Mouse (Mus musculus) kidney, adult 2 months (tissue): ENCODE data around the gene Adam10. TPM values are rescaled to one million over a fixed set of nuclear protein-coding genes. Genes with fewer than 3 reads are reported as not detected.

ENCODE experiments used
- DNase-seq: peaks from one replicate; pipeline ENCODE4 v3.0.0; 2021
- H3K27ac ChIP-seq: fragments of 200-500 bp; 2 replicates; pipeline ENCODE4 v1.5.1; 2012; ENCODE audit warnings: low read depth, low read length, control low read depth, inconsistent platforms; ENCODE audit not compliant: insufficient read depth
- H3K27me3 ChIP-seq: fragments of 200-500 bp; replicated peaks from 2 replicates; pipeline ENCODE4 v1.6.1; 2012; ENCODE audit warnings: mild to moderate bottlenecking, moderate library complexity, low read length, inconsistent platforms; ENCODE audit not compliant: control insufficient read depth, insufficient read depth
- H3K36me3 ChIP-seq: fragments of 200-500 bp; 2 replicates; pipeline ENCODE4 v1.6.1; 2012; ENCODE audit warnings: mild to moderate bottlenecking, moderate library complexity, low read length, inconsistent platforms; ENCODE audit not compliant: control insufficient read depth, insufficient read depth
- H3K4me1 ChIP-seq: fragments of 200-500 bp; 2 replicates; pipeline ENCODE4 v1.6.1; 2011; ENCODE audit warnings: low read length; ENCODE audit not compliant: control insufficient read depth, insufficient read depth
- H3K4me3 ChIP-seq: fragments of 200-500 bp; 2 replicates; pipeline ENCODE4 v1.5.1; 2011; ENCODE audit warnings: mild to moderate bottlenecking, low read depth, low read length, control low read depth; ENCODE audit not compliant: insufficient read depth
- CTCF ChIP-seq: fragments of 200-500 bp; conservative IDR thresholded peaks from 2 replicates; pipeline ENCODE4 v1.5.1; 2011; ENCODE audit warnings: low read depth, mild to moderate bottlenecking, control low read depth, low read length, moderate library complexity, mixed read lengths; ENCODE audit not compliant: insufficient read depth, insufficient read length
- POLR2A ChIP-seq: fragments of 200-500 bp; IDR thresholded peaks from one replicate; pipeline ENCODE4 v1.6.1; 2011; ENCODE audit warnings: low read depth, low read length, control low read depth
- WGBS: fragments of 180-500 bp; shearing (Covaris S2); methylation state at CpG from one replicate; pipeline ENCODE4 v1.1.7; 2018; 5-methylcytosine and 5-hydroxymethylcytosine counted together
- polyA plus RNA-seq: library from polyadenylated mRNA; depleted of rRNA; stranded (reverse); fragments of >200 nt; gene quantifications from 2 replicates; pipeline ENCODE4 v1.2.3, GENCODE M21; 2012; rRNA removed

Adam10 gene
- 14.5 and 15.3 TPM in 2 replicates for polyA plus RNA-seq

DNA sequence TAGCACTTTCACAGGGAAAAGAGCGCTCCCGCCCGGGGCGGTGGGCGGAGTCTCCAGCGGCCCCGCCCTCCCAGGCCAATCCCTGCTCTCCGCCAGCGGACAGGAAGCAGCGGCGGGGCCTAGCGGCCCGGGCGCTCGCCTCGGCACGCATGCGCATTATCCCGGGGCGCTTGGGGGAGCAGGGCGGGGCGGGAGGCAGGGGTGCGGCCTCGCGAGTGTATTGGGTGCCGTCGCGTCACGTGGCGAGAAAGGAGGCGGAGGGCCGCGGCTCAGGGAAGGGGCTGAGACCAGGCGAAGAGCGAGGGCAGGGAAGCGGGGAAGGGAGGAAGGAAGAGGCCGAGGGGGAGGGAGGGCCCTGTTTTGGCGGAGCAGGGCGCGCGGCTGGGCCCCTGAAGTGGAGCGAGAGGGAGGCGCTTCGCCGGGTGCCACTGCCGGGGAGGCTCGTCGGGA is at the start of gene Adam10:
TSS of gene Adam10 (plus strand) at position 316 of the 450 bp plus-strand sequence.
- peak within 1 kb of the TSS; percentile 83 for H3K27ac ChIP-seq
- peaks cover 5% of the 10 kb centered on the region; the same call in 1 of the 2 replicates for H3K4me1 ChIP-seq
- DNase-seq = peak; percentile 99
- no peaks in the 10 kb centered on the region for H3K36me3 ChIP-seq
- TF ChIP-seq POLR2A = peak; percentile 80
- TF ChIP-seq CTCF = no peak
- H3K4me3 ChIP-seq = peak within 1 kb of the TSS; percentile 83
- H3K27me3 ChIP-seq = no peaks in the 10 kb centered on the region
- WGBS = under 1% methylated on average over 48 of the region's 48 CpGs

DNA sequence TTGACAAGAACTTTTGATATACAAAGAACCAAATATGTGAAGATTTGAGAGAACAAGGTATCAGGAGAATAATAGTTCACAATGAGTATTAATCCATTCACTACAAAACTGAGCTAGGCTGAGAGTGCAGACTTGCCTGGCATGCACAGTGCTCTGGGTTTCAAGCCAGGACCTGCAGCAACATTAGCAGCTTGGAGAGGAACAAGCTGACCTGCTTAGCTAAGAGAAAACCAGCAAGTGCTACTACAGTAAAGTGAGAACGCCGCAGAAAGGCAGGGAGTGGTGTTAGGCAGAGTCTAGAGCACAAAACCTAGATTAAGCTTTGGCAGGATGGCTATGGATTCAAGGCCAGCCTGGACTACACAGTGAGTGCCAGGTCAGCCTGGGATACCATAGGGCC is 49.1 kb upstream of the Adam10 start:
- no peak overlapping the region for H3K27ac ChIP-seq
- DNase-seq = no peak
- H3K4me3 ChIP-seq = no peak overlapping the region
- peaks cover 3% of the 10 kb centered on the region for H3K4me1 ChIP-seq
- TF ChIP-seq CTCF (no peak), POLR2A (no peak)
- WGBS = 76% methylated on average over 2 of the region's 2 CpGs
- H3K36me3 ChIP-seq = peaks cover 5% of the 10 kb centered on the region
- no peaks in the 10 kb centered on the region for H3K27me3 ChIP-seq

DNA sequence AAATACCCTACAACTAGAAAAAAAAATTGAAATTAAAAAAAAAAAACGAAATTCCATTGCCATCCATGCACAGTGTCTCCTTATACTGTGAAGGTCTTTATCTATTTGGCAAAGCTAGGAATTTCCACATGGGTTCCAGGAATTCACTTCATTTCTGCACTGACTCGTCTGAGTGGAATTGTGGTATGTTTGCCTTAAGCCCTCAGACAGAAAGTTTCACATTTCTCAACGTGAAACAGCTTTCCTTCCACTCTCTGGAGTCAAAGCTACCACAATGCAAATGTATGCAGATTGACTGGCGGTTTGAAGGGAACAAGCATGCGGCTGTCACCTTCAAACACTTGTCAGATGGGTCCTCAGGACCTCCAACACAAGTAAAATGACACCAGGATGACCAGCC is 47.1 kb upstream of the Adam10 start:
- Histone ChIP-seq H3K27me3 (no peaks in the 10 kb centered on the region), H3K4me1 (peaks cover 3% of the 10 kb centered on the region), H3K27ac (peak overlapping the region; percentile 60; the same call in 1 of the 2 replicates), H3K4me3 (no peak overlapping the region), H3K36me3 (peaks cover 2% of the 10 kb centered on the region)
- TF ChIP-seq CTCF (no peak), POLR2A (no peak)
- DNase-seq = peak; percentile 34
- 24% methylated on average over 5 of the region's 5 CpGs for WGBS

DNA sequence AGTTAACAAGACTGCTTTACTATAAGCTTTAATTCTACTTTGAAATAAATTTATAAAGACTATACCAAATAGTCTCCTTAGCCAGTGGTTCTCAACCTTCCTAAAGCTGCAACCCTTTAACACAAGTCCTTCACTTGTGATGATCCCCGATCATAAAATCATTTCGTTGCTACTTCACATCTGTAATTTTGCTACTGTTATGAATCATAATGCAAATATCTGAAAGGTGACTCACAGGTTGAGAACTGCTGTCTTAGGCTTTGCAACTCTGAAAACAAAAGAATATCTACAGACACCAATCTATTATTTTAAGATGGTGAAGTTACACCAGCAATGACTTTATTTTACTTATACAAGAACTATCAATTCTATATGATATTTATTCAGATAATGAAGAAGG is 42.0 kb upstream of the Adam10 start:
- no peak overlapping the region for H3K27ac ChIP-seq
- TF ChIP-seq CTCF (no peak), POLR2A (no peak)
- H3K4me3 ChIP-seq = no peak overlapping the region
- no peaks in the 10 kb centered on the region for H3K27me3 ChIP-seq
- WGBS = 85% methylated on average over 2 of the region's 2 CpGs
- no peak for DNase-seq
- peaks cover under 1% of the 10 kb centered on the region for H3K4me1 ChIP-seq
- H3K36me3 ChIP-seq = peaks cover 2% of the 10 kb centered on the region; the same call in 1 of the 2 replicates

DNA sequence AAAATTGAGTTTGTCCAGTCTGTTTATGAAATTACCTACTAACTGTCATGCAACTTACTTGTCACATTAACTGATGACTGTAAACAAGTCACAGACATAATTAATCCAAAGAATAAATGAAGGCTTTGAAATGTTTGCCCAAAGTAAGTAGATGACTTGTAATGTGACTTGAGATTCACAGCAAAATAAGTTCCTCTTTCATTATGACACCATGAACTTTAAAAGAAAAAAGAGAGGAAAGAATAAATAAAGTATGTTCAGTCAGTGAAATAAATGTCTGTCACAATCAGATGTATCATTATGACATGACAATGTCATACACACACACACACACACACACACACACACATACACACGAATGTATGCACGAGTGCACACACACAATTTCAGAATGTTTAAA is 28.5 kb upstream of the Adam10 start:
- WGBS = 64% methylated on average over 2 of the region's 2 CpGs
- TF ChIP-seq POLR2A (no peak), CTCF (no peak)

GRCm38 (mm10) chr9:70650994-70651393 is 27.8 kb upstream of the Adam10 start:
- Histone ChIP-seq H3K4me1 (peaks cover 18% of the 10 kb centered on the region), H3K36me3 (no peaks in the 10 kb centered on the region; the same call in 1 of the 2 replicates), H3K27me3 (no peaks in the 10 kb centered on the region), H3K27ac (no peak overlapping the region), H3K4me3 (no peak overlapping the region)
- TF ChIP-seq POLR2A = no peak
- TF ChIP-seq CTCF = no peak
- no peak for DNase-seq
- 96% methylated on average over 1 of the region's 1 CpGs for WGBS

More for the DNA sequence above, 28.5 kb upstream of the Adam10 start:
- H3K4me3 ChIP-seq = no peak overlapping the region
- no peak for DNase-seq
- no peaks in the 10 kb centered on the region; the same call in 1 of the 2 replicates for H3K36me3 ChIP-seq
- no peak overlapping the region for H3K27ac ChIP-seq
- peaks cover 18% of the 10 kb centered on the region for H3K4me1 ChIP-seq
- H3K27me3 ChIP-seq = no peaks in the 10 kb centered on the region

DNA sequence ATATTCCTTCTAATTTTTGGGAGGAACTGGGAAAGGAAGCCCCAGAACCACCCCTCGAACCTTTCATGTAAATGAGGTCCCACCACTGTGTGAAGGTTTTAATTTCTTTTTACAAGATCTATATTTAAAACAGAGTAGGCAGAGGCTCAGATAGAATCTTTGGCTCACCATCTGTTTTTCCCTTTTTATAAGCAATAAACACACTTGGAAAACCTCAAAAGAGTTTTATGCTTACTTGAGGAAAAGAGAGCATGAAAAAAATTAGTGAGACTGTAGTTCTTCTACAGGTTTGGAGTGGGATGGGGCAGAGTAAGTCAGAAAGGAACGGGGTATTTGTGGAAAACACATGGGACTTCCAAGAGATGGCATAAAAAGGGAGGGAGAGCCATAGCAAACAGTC is 26.6 kb upstream of the Adam10 start:
- no peak overlapping the region for H3K27ac ChIP-seq
- WGBS = 73% methylated on average over 2 of the region's 2 CpGs
- no peak overlapping the region for H3K4me3 ChIP-seq
- H3K27me3 ChIP-seq = no peaks in the 10 kb centered on the region
- no peak for TF ChIP-seq POLR2A
- no peak for TF ChIP-seq CTCF
- no peaks in the 10 kb centered on the region; the same call in 1 of the 2 replicates for H3K36me3 ChIP-seq
- H3K4me1 ChIP-seq = peaks cover 18% of the 10 kb centered on the region
- no peak for DNase-seq
